Mouse (Mus musculus) kidney, postnatal 0 days (tissue): ENCODE results near the gene Clhc1. TPM values are rescaled to one million over a fixed set of nuclear protein-coding genes. Genes with fewer than 3 reads are reported as not detected.

Experiments
- ATAC-seq: fragments of 200-750 bp; cut with Nextera tagmentation; replicated peaks from 2 replicates; pipeline ENCODE4 v1.8.0; 2017; ENCODE audit warnings: low read depth, moderate number of reproducible peaks, moderate TSS enrichment, moderate library complexity; ENCODE audit not compliant: low FRiP score
- DNase-seq: peaks from one replicate; pipeline ENCODE4 v3.0.0-alpha.2; 2016; ENCODE audit warnings: low spot score
- H3K27ac ChIP-seq: fragments of 300-500 bp; sonication (generic); 2 replicates; pipeline ENCODE4 v1.5.1; 2014; ENCODE audit warnings: mild to moderate bottlenecking
- H3K27me3 ChIP-seq: fragments of 300-500 bp; sonication (generic); 2 replicates; pipeline ENCODE4 v1.6.1; 2014; ENCODE audit warnings: low read length, mixed read lengths; ENCODE audit not compliant: insufficient read depth
- H3K36me3 ChIP-seq: fragments of 300-500 bp; sonication (generic); 2 replicates; pipeline ENCODE4 v1.6.1; 2014; ENCODE audit warnings: low read length, mixed read lengths; ENCODE audit not compliant: insufficient read depth
- H3K4me1 ChIP-seq: fragments of 300-500 bp; sonication (generic); replicated peaks from 2 replicates; pipeline ENCODE4 v1.6.1; 2014; ENCODE audit warnings: antibody characterized with exemption, low read length, mixed read lengths; ENCODE audit not compliant: insufficient read depth
- H3K4me2 ChIP-seq: fragments of 300-500 bp; sonication (generic); 2 replicates; pipeline ENCODE4 v1.6.1; 2014; ENCODE audit warnings: mild to moderate bottlenecking, low read length, moderate library complexity, mixed read lengths
- H3K4me3 ChIP-seq: fragments of 300-500 bp; sonication (generic); replicated peaks from 2 replicates; pipeline ENCODE4 v1.5.1; 2014; ENCODE audit warnings: low read depth, low read length
- H3K9ac ChIP-seq: fragments of 300-500 bp; sonication (generic); 2 replicates; pipeline ENCODE4 v1.6.1; 2014; ENCODE audit warnings: low read depth, low read length
- H3K9me3 ChIP-seq: fragments of 300-500 bp; sonication (generic); replicated peaks from 2 replicates; pipeline ENCODE4 v1.6.1; 2016; ENCODE audit warnings: low read length, inconsistent platforms, mixed read lengths
- CTCF ChIP-seq: IDR thresholded peaks from 2 replicates; pipeline ENCODE4 v1.5.1; 2016; ENCODE audit warnings: antibody characterized with exemption, low read depth, mild to moderate bottlenecking, moderate library complexity
- WGBS: fragments of 180-500 bp; shearing (Covaris S2); extraction: QIAGEN DNeasy Blood & Tissue Kit; methylation state at CpG from one replicate; pipeline ENCODE4 v1.1.7; 2014; 5-methylcytosine and 5-hydroxymethylcytosine counted together
- polyA plus RNA-seq: library from polyadenylated mRNA; unstranded; fragments of >200 nt; fragmentation: Nextera tagmentation; extraction: Ambion mirVana; gene quantifications from 2 replicates; pipeline ENCODE4 v1.2.1, GENCODE M21; 2015

Gene Clhc1
- polyA plus RNA-seq, 1 experiment from 2014 or later, result 0.07 TPM

- H3K4me3 ChIP-seq, result no peak overlapping the region
- H3K27ac ChIP-seq, result no peak overlapping the region
- H3K27me3 ChIP-seq, result no peaks in the 10 kb centered on the region
- H3K36me3 ChIP-seq, result no peaks in the 10 kb centered on the region
- no peak overlapping the region for H3K4me2 ChIP-seq
- H3K9me3 ChIP-seq, result no peaks in the 10 kb centered on the region
- no peaks in the 10 kb centered on the region for H3K4me1 ChIP-seq
- DNase-seq (no peak), ATAC-seq (no peak)
- no peak for TF ChIP-seq CTCF
- H3K9ac ChIP-seq, result no peak overlapping the region
- 73% methylated on average over 5 of the region's 5 CpGs for WGBS
Measured at GRCm38 (mm10) chr11:29622030-29622790, 74.5 kb downstream of the Clhc1 start.

- no peaks in the 10 kb centered on the region for H3K27me3 ChIP-seq
- DNase-seq, result no peak
- WGBS, result 87% methylated on average over 3 of the region's 3 CpGs
- no peak for ATAC-seq
- no peaks in the 10 kb centered on the region for H3K9me3 ChIP-seq
- no peaks in the 10 kb centered on the region for H3K36me3 ChIP-seq
- no peak overlapping the region for H3K4me3 ChIP-seq
- no peak overlapping the region for H3K27ac ChIP-seq
- H3K4me1 ChIP-seq, result no peaks in the 10 kb centered on the region
- no peak overlapping the region for H3K9ac ChIP-seq
- TF ChIP-seq CTCF, result no peak
- H3K4me2 ChIP-seq, result no peak overlapping the region
Measured at GRCm38 (mm10) chr11:29623327-29623726, 75.6 kb downstream of the Clhc1 start.

- Histone ChIP-seq H3K36me3 (no peaks in the 10 kb centered on the region), H3K4me2 (no peak overlapping the region), H3K9me3 (no peaks in the 10 kb centered on the region), H3K9ac (no peak overlapping the region), H3K27me3 (no peaks in the 10 kb centered on the region), H3K27ac (no peak overlapping the region), H3K4me3 (no peak overlapping the region), H3K4me1 (no peaks in the 10 kb centered on the region)
- DNase-seq (no peak), ATAC-seq (no peak)
- WGBS, result 45% methylated on average over 5 of the region's 5 CpGs
- no peak for TF ChIP-seq CTCF
Measured at GRCm38 (mm10) chr11:29626541-29626940, 78.8 kb downstream of the Clhc1 start.

GRCm38 (mm10) chr11:29627706-29628105, 80.0 kb downstream of the Clhc1 start:
- Histone ChIP-seq H3K27me3 (no peaks in the 10 kb centered on the region), H3K4me2 (no peak overlapping the region), H3K4me1 (no peaks in the 10 kb centered on the region), H3K36me3 (no peaks in the 10 kb centered on the region), H3K27ac (no peak overlapping the region), H3K9ac (no peak overlapping the region), H3K9me3 (no peaks in the 10 kb centered on the region), H3K4me3 (no peak overlapping the region)
- TF ChIP-seq CTCF, result no peak
- DNase-seq (no peak), ATAC-seq (no peak)
- WGBS, result 92% methylated on average over 3 of the region's 3 CpGs

Other genes starting within 250 kb of the Clhc1 start
- gene Ccdc88a, start 174.3 kb upstream of the Clhc1 start, polyA plus RNA-seq, result 19.5 and 21.8 TPM in 2 replicates
- 28.8 and 29.6 TPM in 2 replicates for gene Prorsd1, start 32.9 kb upstream of the Clhc1 start, polyA plus RNA-seq
- gene Mtif2, start 21.5 kb upstream of the Clhc1 start, polyA plus RNA-seq, result 28.5 and 30.4 TPM in 2 replicates
- gene Rps27a, start 159 bp downstream of the Clhc1 start, polyA plus RNA-seq, result 1,209 and 1,412 TPM in 2 replicates
- gene Rtn4, start 145.0 kb downstream of the Clhc1 start, polyA plus RNA-seq, result 62.2 and 75.0 TPM in 2 replicates